Mouse (Mus musculus) retina, postnatal 7 days (tissue): Measurements from ENCODE around the gene Bclaf3.

Experiments used
- DNase-seq: peaks from one replicate; pipeline ENCODE4 v3.0.0-alpha.2; 2012; ENCODE audit warnings: low read depth, low spot score

The Bclaf3 gene

DNA sequence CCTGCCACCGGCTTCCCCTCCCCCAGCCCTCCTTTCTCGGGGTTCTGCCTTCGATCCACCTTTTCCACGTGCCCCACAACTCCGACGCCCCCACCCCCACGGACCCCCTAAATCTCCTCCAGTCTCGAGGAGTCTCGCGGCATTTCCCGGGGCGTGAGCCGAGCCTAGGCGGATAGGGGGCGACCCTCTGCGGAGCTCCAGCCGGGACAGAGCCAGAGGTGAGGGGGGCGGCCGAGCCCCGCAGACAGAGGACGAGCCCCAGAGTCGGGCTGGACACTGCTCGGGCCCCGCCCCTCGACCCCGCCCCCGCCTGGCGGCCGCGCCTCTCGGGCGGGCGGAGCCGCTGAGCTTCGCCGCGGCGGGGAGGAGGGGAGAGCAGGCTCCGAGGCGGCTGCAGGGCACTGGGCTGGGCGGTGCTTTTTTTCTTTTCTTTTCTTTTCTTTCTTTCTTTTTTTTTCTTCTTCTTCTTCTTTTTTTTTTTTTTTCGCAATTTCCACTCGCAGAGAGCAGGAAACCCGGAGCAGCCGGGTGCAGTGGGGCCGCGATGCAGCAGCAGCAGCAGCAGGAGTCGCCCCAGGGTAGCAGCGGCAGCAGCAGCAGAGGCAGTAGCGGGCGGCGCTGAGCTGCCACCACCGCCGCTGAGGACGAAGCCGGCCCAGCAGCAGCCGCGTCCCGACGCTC lies 100.6 kb downstream of the Bclaf3 start, which contains the start of gene Sh3kbp1:
Gene Sh3kbp1, plus strand, starts transcription at position 366 of the 681 bp plus-strand sequence.
- DNase-seq, result no peak

DNA sequence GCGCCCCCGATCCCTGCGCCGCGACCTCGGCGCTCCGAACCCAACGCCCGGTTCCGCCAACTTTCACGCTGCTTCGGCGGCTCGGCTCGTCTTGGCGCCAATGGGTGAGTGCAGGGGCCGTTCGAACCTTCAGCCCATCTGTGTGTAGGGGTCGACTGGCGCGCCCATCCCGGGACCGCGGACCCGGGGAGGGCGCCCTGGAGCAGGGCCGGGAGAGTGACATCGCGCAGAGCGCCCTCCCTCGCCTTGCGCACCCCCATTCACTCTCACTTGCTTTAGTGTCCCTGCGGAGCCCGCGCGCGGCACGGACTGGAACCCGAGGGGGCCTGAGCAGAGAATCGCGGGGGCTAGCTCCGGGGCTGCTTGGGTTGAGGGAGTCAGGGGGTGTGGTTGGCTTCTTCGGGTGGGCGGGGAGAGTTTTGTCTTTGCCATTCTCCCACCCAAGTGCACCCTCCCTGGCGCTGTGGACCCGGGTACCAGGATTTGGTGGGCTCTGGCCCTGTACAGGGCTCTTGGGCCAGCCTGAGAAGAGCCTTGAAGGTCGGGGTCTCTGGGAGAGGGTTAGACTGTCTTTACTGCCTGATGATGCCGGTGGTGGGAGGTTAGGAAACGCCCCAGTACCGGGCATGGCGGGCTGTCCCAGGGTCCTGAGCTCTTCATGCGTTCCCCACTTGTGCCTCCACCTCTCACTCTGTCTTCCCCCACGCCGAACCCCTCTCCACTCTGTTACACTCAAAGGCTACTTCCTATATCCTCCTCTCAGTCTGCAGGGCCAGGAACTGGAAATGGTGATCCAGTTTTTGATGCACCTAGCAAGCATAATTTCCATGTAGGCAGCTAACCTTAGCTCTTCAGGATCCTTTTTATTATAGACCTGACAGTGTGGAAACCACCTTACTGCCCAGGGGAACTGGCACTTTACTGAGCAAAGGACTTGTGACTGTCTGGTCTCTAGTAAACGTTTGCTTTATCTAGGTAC lies 101.4 kb downstream of the Bclaf3 start:
- no peak for DNase-seq

- DNase-seq, result no peak
Measured at GRCm38 (mm10) chrX:159628629-159629028, 102.1 kb downstream of the Bclaf3 start.

DNA sequence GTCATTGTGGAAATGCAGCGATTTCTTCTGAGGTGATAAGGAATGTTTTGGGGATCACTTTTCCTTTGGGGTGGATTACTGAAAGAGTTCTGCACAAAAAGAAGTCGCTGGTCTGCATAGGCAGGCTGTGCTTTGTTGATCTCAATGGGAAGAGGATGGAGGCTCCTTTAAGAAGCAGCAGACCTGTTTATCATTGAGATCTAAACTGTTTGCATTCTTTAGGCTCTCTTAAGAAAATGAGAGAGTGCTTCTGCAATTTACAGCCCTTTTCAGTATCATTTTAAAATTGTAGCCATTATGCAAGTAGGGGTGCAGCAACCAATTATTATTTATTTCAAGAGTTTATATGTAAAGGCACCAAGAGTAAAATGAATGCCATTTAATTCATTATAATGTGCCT lies 102.7 kb downstream of the Bclaf3 start:
- no peak for DNase-seq

DNA sequence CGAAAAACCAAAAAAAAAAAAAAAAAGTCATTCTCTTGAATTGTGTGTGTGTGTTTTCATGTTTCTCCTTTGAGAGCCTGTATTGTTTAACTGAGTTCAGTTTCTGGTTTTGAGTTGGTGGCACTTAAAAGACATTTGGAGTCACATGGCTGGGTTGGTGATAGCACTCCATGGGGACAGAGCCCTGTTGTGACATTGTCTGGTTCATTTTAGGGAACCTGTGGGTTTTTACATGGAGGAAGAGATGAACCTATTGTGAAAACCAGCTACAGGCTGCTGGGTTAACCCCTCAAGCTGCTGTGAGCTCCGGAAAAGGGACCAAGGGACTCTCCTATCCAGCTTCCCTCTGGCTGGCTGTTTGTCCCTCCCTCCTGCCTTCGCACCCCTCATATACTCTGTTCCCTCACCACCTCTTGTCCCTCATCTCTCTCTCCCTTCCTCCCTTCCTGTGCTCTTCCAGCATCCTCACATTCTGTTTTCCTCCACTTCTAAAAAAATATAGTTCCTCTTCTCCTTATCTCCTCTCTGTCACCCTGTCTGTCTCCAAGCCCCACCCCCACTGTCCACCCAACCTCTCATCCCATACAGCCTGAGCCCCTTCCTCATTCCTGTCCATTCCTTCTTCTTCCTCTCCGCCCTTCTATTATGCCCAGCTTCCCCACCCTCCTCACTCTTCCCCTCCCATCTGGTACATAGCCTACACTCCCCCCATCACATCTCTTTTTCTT lies 112.2 kb downstream of the Bclaf3 start:
- DNase-seq, result no peak

- no peak for DNase-seq
Measured at GRCm38 (mm10) chrX:159639991-159640390, 113.5 kb downstream of the Bclaf3 start.
